Mouse (Mus musculus) lung, postnatal 0 days (tissue): Measurements from ENCODE around the gene Nr6a1. TPM values are rescaled to one million over a fixed set of nuclear protein-coding genes. Genes with fewer than 3 reads are reported as not detected.

Source experiments
- ATAC-seq: fragments of 200-750 bp; cut with Nextera tagmentation; 2 replicates; pipeline ENCODE4 v1.8.0; 2017; ENCODE audit warnings: moderate library complexity
- DNase-seq: peaks from one replicate; pipeline ENCODE4 v3.0.0-alpha.2; 2016; ENCODE audit warnings: low spot score
- H3K27ac ChIP-seq: fragments of 300-500 bp; sonication (generic); 2 replicates; pipeline ENCODE4 v1.5.1; 2014; ENCODE audit warnings: antibody characterized with exemption, mild to moderate bottlenecking, low read length, mixed read lengths
- H3K27me3 ChIP-seq: fragments of 300-500 bp; sonication (generic); replicated peaks from 2 replicates; pipeline ENCODE4 v1.6.1; 2014; ENCODE audit warnings: low read length, mixed read lengths; ENCODE audit not compliant: insufficient read depth
- H3K36me3 ChIP-seq: fragments of 300-500 bp; sonication (generic); 2 replicates; pipeline ENCODE4 v1.6.1; 2014; ENCODE audit warnings: low read length, mixed read lengths; ENCODE audit not compliant: insufficient read depth
- H3K4me1 ChIP-seq: fragments of 300-500 bp; sonication (generic); 2 replicates; pipeline ENCODE4 v1.6.1; 2014; ENCODE audit warnings: antibody characterized with exemption, low read depth, low read length, mixed read lengths; ENCODE audit not compliant: insufficient read depth
- H3K4me2 ChIP-seq: fragments of 300-500 bp; sonication (generic); replicated peaks from 2 replicates; pipeline ENCODE4 v1.6.1; 2014; ENCODE audit warnings: low read depth, mild to moderate bottlenecking, low read length, moderate library complexity, mixed read lengths
- H3K4me3 ChIP-seq: fragments of 300-500 bp; sonication (generic); 2 replicates; pipeline ENCODE4 v1.5.1; 2014; ENCODE audit warnings: low read depth, low read length
- H3K9ac ChIP-seq: fragments of 300-500 bp; sonication (generic); replicated peaks from 2 replicates; pipeline ENCODE4 v1.6.1; 2014; ENCODE audit warnings: low read depth, mild to moderate bottlenecking
- H3K9me3 ChIP-seq: fragments of 300-500 bp; sonication (generic); 2 replicates; pipeline ENCODE4 v1.6.1; 2016; ENCODE audit warnings: low read length, mixed read lengths
- CTCF ChIP-seq: IDR thresholded peaks from 2 replicates; pipeline ENCODE4 v1.5.1; 2016; ENCODE audit warnings: antibody characterized with exemption, mild to moderate bottlenecking
- EP300 ChIP-seq: IDR thresholded peaks from 2 replicates; pipeline ENCODE4 v1.6.1; 2016; ENCODE audit warnings: antibody characterized with exemption, mild to moderate bottlenecking, control low read depth
- WGBS: fragments of 180-500 bp; shearing (Covaris S2); extraction: QIAGEN DNeasy Blood & Tissue Kit; methylation state at CpG from one replicate; pipeline ENCODE4 v1.1.7; 2014; 5-methylcytosine and 5-hydroxymethylcytosine counted together
- polyA plus RNA-seq: library from polyadenylated mRNA; unstranded; fragments of >200 nt; fragmentation: Nextera tagmentation; extraction: Ambion mirVana; gene quantifications from 2 replicates; pipeline ENCODE4 v1.2.1, GENCODE M21; 2015

Gene Nr6a1
- polyA plus RNA-seq, 1 experiment from 2014 or later, result 0.53 TPM

- no peak for DNase-seq
- Histone ChIP-seq H3K4me1 (no peaks in the 10 kb centered on the region), H3K4me3 (no peak overlapping the region), H3K36me3 (no peaks in the 10 kb centered on the region), H3K27ac (no peak overlapping the region), H3K9me3 (no peaks in the 10 kb centered on the region), H3K27me3 (no peaks in the 10 kb centered on the region), H3K9ac (no peak overlapping the region), H3K4me2 (no peak overlapping the region)
- TF ChIP-seq CTCF (no peak), EP300 (no peak)
- no peak for ATAC-seq
- 68% methylated on average over 2 of the region's 2 CpGs for WGBS
These were observed 152.6 kb downstream of the Nr6a1 start for GRCm38 (mm10) chr2:38774936-38775335.

GRCm38 (mm10) chr2:38771478-38771797, 156.1 kb downstream of the Nr6a1 start:
- ATAC-seq (peak; percentile 85), DNase-seq (peak; percentile 82)
- no peak overlapping the region for H3K4me2 ChIP-seq
- 16% methylated on average over 2 of the region's 2 CpGs for WGBS
- H3K36me3 ChIP-seq, result no peaks in the 10 kb centered on the region
- H3K27ac ChIP-seq, result no peak overlapping the region
- no peaks in the 10 kb centered on the region for H3K27me3 ChIP-seq
- H3K4me3 ChIP-seq, result no peak overlapping the region
- H3K4me1 ChIP-seq, result no peaks in the 10 kb centered on the region; the same call in 1 of the 2 replicates
- TF ChIP-seq CTCF (no peak), EP300 (no peak)
- no peak overlapping the region for H3K9ac ChIP-seq
- H3K9me3 ChIP-seq, result no peaks in the 10 kb centered on the region

- no peaks in the 10 kb centered on the region for H3K9me3 ChIP-seq
- no peaks in the 10 kb centered on the region; the same call in 1 of the 2 replicates for H3K4me1 ChIP-seq
- WGBS, result 44% methylated on average over 5 of the region's 5 CpGs
- no peak overlapping the region for H3K4me2 ChIP-seq
- H3K27me3 ChIP-seq, result no peaks in the 10 kb centered on the region
- H3K9ac ChIP-seq, result no peak overlapping the region
- ATAC-seq (no peak), DNase-seq (no peak)
- no peak overlapping the region for H3K27ac ChIP-seq
- H3K36me3 ChIP-seq, result no peaks in the 10 kb centered on the region
- no peak for TF ChIP-seq CTCF
- TF ChIP-seq EP300, result no peak
- no peak overlapping the region for H3K4me3 ChIP-seq
These were observed 156.6 kb downstream of the Nr6a1 start for GRCm38 (mm10) chr2:38770772-38771477.

GRCm38 (mm10) chr2:38767177-38767931, 160.1 kb downstream of the Nr6a1 start:
- no peak for TF ChIP-seq EP300
- no peak for TF ChIP-seq CTCF
- Histone ChIP-seq H3K27me3 (no peaks in the 10 kb centered on the region), H3K27ac (0 out of 2 replicates have a peak overlapping the region, but pooled peaks have one; percentile 3), H3K36me3 (no peaks in the 10 kb centered on the region), H3K4me3 (no peak overlapping the region), H3K9me3 (no peaks in the 10 kb centered on the region), H3K4me1 (no peaks in the 10 kb centered on the region; the same call in 1 of the 2 replicates), H3K9ac (no peak overlapping the region), H3K4me2 (no peak overlapping the region; the same call in 1 of the 2 replicates)
- 48% methylated on average over 4 of the region's 4 CpGs for WGBS
- ATAC-seq (peak; percentile 57), DNase-seq (peak; percentile 62)

GRCm38 (mm10) chr2:38739847-38740246, 187.6 kb downstream of the Nr6a1 start:
- ATAC-seq, result no peak

GRCm38 (mm10) chr2:38739410-38739809, 188.1 kb downstream of the Nr6a1 start:
- H3K27me3 ChIP-seq, result no peaks in the 10 kb centered on the region
- no peaks in the 10 kb centered on the region for H3K4me1 ChIP-seq
- ATAC-seq (peak; percentile 55), DNase-seq (peak; percentile 68)
- H3K4me2 ChIP-seq, result no peak overlapping the region
- H3K4me3 ChIP-seq, result no peak overlapping the region
- H3K9ac ChIP-seq, result no peak overlapping the region
- no peaks in the 10 kb centered on the region for H3K9me3 ChIP-seq
- WGBS, result 12% methylated on average over 7 of the region's 7 CpGs
- no peaks in the 10 kb centered on the region for H3K36me3 ChIP-seq
- TF ChIP-seq CTCF, result peak; percentile 93
- no peak for TF ChIP-seq EP300
- H3K27ac ChIP-seq, result no peak overlapping the region

More at GRCm38 (mm10) chr2:38739847-38740246, 187.6 kb downstream of the Nr6a1 start:
- no peaks in the 10 kb centered on the region for H3K9me3 ChIP-seq
- H3K36me3 ChIP-seq, result no peaks in the 10 kb centered on the region
- TF ChIP-seq CTCF (no peak), EP300 (no peak)
- H3K4me2 ChIP-seq, result no peak overlapping the region
- no peak overlapping the region for H3K27ac ChIP-seq
- no peak overlapping the region for H3K9ac ChIP-seq
- DNase-seq, result no peak
- 66% methylated on average over 3 of the region's 3 CpGs for WGBS
- H3K27me3 ChIP-seq, result no peaks in the 10 kb centered on the region
- no peak overlapping the region for H3K4me3 ChIP-seq
- no peaks in the 10 kb centered on the region for H3K4me1 ChIP-seq
